Mouse (Mus musculus): ENCODE results near the gene Znfx1.

DNA sequence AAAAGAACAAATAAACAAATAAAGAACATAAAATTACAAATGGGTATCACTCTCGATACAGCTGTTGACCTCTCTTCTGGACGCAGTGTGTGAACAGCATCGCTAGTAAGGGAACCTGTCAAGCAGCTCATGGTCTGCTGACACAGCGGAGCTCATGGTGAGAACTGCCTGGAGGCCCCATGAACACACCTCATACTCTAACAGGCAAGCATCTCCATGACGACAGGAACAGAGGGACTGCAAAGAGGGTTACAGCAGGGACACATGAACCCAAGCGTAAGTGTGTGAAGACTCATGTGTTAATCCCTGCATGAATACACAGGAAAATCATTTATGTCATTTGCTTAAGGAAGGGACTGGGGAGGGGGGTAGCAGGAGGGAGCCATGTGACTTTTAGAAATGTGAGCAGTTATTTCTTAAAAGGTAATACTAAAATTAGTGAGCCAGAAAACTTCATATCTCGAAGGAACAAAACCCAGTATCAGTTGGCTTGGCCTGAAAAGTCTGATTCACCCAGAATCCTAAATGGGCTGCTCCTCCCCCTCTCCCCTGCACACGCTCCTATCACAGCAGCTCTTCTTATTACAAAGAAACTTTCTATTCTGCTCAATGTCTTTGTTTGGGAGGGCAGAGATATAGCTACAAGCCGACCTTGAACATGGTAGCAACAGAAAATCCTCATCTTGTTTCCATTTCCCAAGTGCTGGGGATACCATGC is 9.5 kb downstream of the Znfx1 start:
- no peak for TF ChIP-seq CTCF (IDR thresholded peaks at IDR 0.05; ENCODE audit: control insufficient read depth, insufficient read depth, low read length)
- TF ChIP-seq POLR2A (IDR thresholded peaks at IDR 0.05; ENCODE audit: borderline replicate concordance, control insufficient read depth, low read depth, low read length) = no peak
